Mouse (Mus musculus) neural tube, embryonic 14.5 days (tissue): ENCODE results near the gene Mitf. TPM values are rescaled to one million over a fixed set of nuclear protein-coding genes. Genes with fewer than 3 reads are reported as not detected.

ENCODE experiments used
- ATAC-seq: fragments of 200-750 bp; cut with Nextera tagmentation; 2 replicates; pipeline ENCODE4 v1.8.0; 2017; ENCODE audit warnings: low read depth, mild to moderate bottlenecking, moderate TSS enrichment, moderate library complexity
- H3K27ac ChIP-seq: fragments of 300-500 bp; sonication (generic); 2 replicates; pipeline ENCODE4 v1.5.1; 2014; ENCODE audit warnings: low read depth, mild to moderate bottlenecking, control low read depth, low read length, moderate library complexity, mixed read lengths
- H3K27me3 ChIP-seq: fragments of 300-500 bp; sonication (generic); 2 replicates; pipeline ENCODE4 v1.6.1; 2014; ENCODE audit warnings: low read length; ENCODE audit not compliant: control insufficient read depth, insufficient read depth
- H3K36me3 ChIP-seq: fragments of 300-500 bp; sonication (generic); 2 replicates; pipeline ENCODE4 v1.6.1; 2014; ENCODE audit warnings: low read length, mixed read lengths; ENCODE audit not compliant: control insufficient read depth, insufficient read depth
- H3K4me1 ChIP-seq: fragments of 300-500 bp; sonication (generic); 2 replicates; pipeline ENCODE4 v1.6.1; 2014; ENCODE audit warnings: low read length; ENCODE audit not compliant: control insufficient read depth, insufficient read depth
- H3K4me2 ChIP-seq: fragments of 300-500 bp; sonication (generic); 2 replicates; pipeline ENCODE4 v1.6.1; 2014; ENCODE audit warnings: mild to moderate bottlenecking, low read depth, low read length, control low read depth
- H3K4me3 ChIP-seq: fragments of 300-500 bp; sonication (generic); 2 replicates; pipeline ENCODE4 v1.5.1; 2014; ENCODE audit warnings: low read depth, low read length, control low read depth, mixed read lengths
- H3K9ac ChIP-seq: fragments of 300-500 bp; sonication (generic); replicated peaks from 2 replicates; pipeline ENCODE4 v1.6.1; 2014; ENCODE audit warnings: low read depth, mild to moderate bottlenecking, control low read depth, low read length, mixed read lengths
- H3K9me3 ChIP-seq: fragments of 300-500 bp; sonication (generic); 2 replicates; pipeline ENCODE4 v1.6.1; 2016; ENCODE audit warnings: low read length; ENCODE audit not compliant: control insufficient read depth
- WGBS: fragments of 180-500 bp; shearing (Covaris S2); extraction: QIAGEN DNeasy Blood & Tissue Kit; methylation state at CpG from one replicate; pipeline ENCODE4 v1.1.7; 2014; 5-methylcytosine and 5-hydroxymethylcytosine counted together
- polyA plus RNA-seq: library from polyadenylated mRNA; unstranded; fragments of >200 nt; fragmentation: Nextera tagmentation; extraction: Ambion mirVana; gene quantifications from 2 replicates; pipeline ENCODE4 v1.2.1, GENCODE M21; 2014

The Mitf gene
- polyA plus RNA-seq, 1 experiment from 2014 or later = 1.6 TPM

GRCm38 (mm10) chr6:97857690-97858089 is 50.8 kb downstream of the Mitf start:
- ATAC-seq = no peak
- H3K4me2 ChIP-seq = no peak overlapping the region
- no peak overlapping the region for H3K4me3 ChIP-seq
- H3K4me1 ChIP-seq = no peaks in the 10 kb centered on the region
- no peaks in the 10 kb centered on the region for H3K27me3 ChIP-seq
- no peak overlapping the region for H3K27ac ChIP-seq
- H3K36me3 ChIP-seq = no peaks in the 10 kb centered on the region
- H3K9ac ChIP-seq = no peak overlapping the region
- 70% methylated on average over 3 of the region's 3 CpGs for WGBS
- no peaks in the 10 kb centered on the region for H3K9me3 ChIP-seq

- H3K4me2 ChIP-seq = no peak overlapping the region
- no peaks in the 10 kb centered on the region for H3K9me3 ChIP-seq
- H3K36me3 ChIP-seq = no peaks in the 10 kb centered on the region
- no peak overlapping the region for H3K9ac ChIP-seq
- no peak for ATAC-seq
- H3K4me1 ChIP-seq = no peaks in the 10 kb centered on the region
- no peak overlapping the region for H3K4me3 ChIP-seq
- no peaks in the 10 kb centered on the region for H3K27me3 ChIP-seq
- 90% methylated on average over 7 of the region's 7 CpGs for WGBS
- no peak overlapping the region for H3K27ac ChIP-seq
Observed at GRCm38 (mm10) chr6:97866575-97866974, 59.7 kb downstream of the Mitf start.

GRCm38 (mm10) chr6:97868005-97868404 is 61.2 kb downstream of the Mitf start:
- no peaks in the 10 kb centered on the region for H3K4me1 ChIP-seq
- 75% methylated on average over 1 of the region's 1 CpGs for WGBS

GRCm38 (mm10) chr6:97869953-97870352 is 63.1 kb downstream of the Mitf start:
- Histone ChIP-seq H3K27ac (no peak overlapping the region), H3K9ac (no peak overlapping the region), H3K4me1 (no peaks in the 10 kb centered on the region), H3K27me3 (no peaks in the 10 kb centered on the region), H3K4me3 (no peak overlapping the region), H3K4me2 (no peak overlapping the region), H3K9me3 (no peaks in the 10 kb centered on the region), H3K36me3 (no peaks in the 10 kb centered on the region)
- no peak for ATAC-seq
- 79% methylated on average over 4 of the region's 4 CpGs for WGBS

More at GRCm38 (mm10) chr6:97868005-97868404, 61.2 kb downstream of the Mitf start:
- Histone ChIP-seq H3K9me3 (no peaks in the 10 kb centered on the region), H3K27me3 (no peaks in the 10 kb centered on the region), H3K4me2 (no peak overlapping the region), H3K27ac (no peak overlapping the region), H3K36me3 (no peaks in the 10 kb centered on the region), H3K4me3 (no peak overlapping the region), H3K9ac (no peak overlapping the region)
- no peak for ATAC-seq

GRCm38 (mm10) chr6:97871296-97872030 is 64.6 kb downstream of the Mitf start:
- Histone ChIP-seq H3K4me2 (no peak overlapping the region), H3K27ac (no peak overlapping the region), H3K27me3 (no peaks in the 10 kb centered on the region), H3K4me1 (no peaks in the 10 kb centered on the region), H3K9me3 (no peaks in the 10 kb centered on the region), H3K9ac (no peak overlapping the region), H3K36me3 (no peaks in the 10 kb centered on the region), H3K4me3 (no peak overlapping the region)
- ATAC-seq = no peak
- WGBS = 83% methylated on average over 4 of the region's 4 CpGs

- 93% methylated on average over 2 of the region's 2 CpGs for WGBS
- no peak overlapping the region for H3K27ac ChIP-seq
- ATAC-seq = no peak
Observed at GRCm38 (mm10) chr6:97873102-97873501, 66.2 kb downstream of the Mitf start.

GRCm38 (mm10) chr6:97876990-97877389 is 70.1 kb downstream of the Mitf start:
- Histone ChIP-seq H3K27me3 (no peaks in the 10 kb centered on the region), H3K36me3 (no peaks in the 10 kb centered on the region), H3K4me3 (no peak overlapping the region), H3K4me1 (no peaks in the 10 kb centered on the region), H3K9ac (no peak overlapping the region), H3K4me2 (no peak overlapping the region), H3K9me3 (no peaks in the 10 kb centered on the region), H3K27ac (no peak overlapping the region)
- WGBS = 49% methylated on average over 2 of the region's 2 CpGs
- ATAC-seq = no peak

More at GRCm38 (mm10) chr6:97873102-97873501, 66.2 kb downstream of the Mitf start:
- H3K9ac ChIP-seq = no peak overlapping the region
- no peaks in the 10 kb centered on the region for H3K36me3 ChIP-seq
- no peaks in the 10 kb centered on the region for H3K27me3 ChIP-seq
- H3K4me2 ChIP-seq = no peak overlapping the region
- no peak overlapping the region for H3K4me3 ChIP-seq
- no peaks in the 10 kb centered on the region for H3K4me1 ChIP-seq
- H3K9me3 ChIP-seq = no peaks in the 10 kb centered on the region

GRCm38 (mm10) chr6:97877492-97877891 is 70.6 kb downstream of the Mitf start:
- H3K9me3 ChIP-seq = no peaks in the 10 kb centered on the region
- no peaks in the 10 kb centered on the region for H3K36me3 ChIP-seq
- no peak overlapping the region for H3K27ac ChIP-seq
- ATAC-seq = no peak
- H3K27me3 ChIP-seq = no peaks in the 10 kb centered on the region
- 14% methylated on average over 6 of the region's 6 CpGs for WGBS
- no peak overlapping the region for H3K9ac ChIP-seq
- H3K4me3 ChIP-seq = no peak overlapping the region
- H3K4me1 ChIP-seq = no peaks in the 10 kb centered on the region
- no peak overlapping the region for H3K4me2 ChIP-seq

- no peak overlapping the region for H3K27ac ChIP-seq
- no peaks in the 10 kb centered on the region for H3K9me3 ChIP-seq
- H3K4me1 ChIP-seq = no peaks in the 10 kb centered on the region
- WGBS = 95% methylated on average over 5 of the region's 5 CpGs
- no peak overlapping the region for H3K4me2 ChIP-seq
- H3K9ac ChIP-seq = no peak overlapping the region
- H3K27me3 ChIP-seq = no peaks in the 10 kb centered on the region
- no peak overlapping the region for H3K4me3 ChIP-seq
- H3K36me3 ChIP-seq = no peaks in the 10 kb centered on the region
- no peak for ATAC-seq
Observed at GRCm38 (mm10) chr6:97880363-97880762, 73.5 kb downstream of the Mitf start.
